Mouse (Mus musculus) thymus, adult 2 months (tissue): Measurements from ENCODE around the gene Atf7ip.

Experiments used
- CTCF ChIP-seq: fragments of 200-500 bp; IDR thresholded peaks from 2 replicates; pipeline ENCODE4 v1.5.1; 2012; ENCODE audit warnings: mild to moderate bottlenecking, control low read depth, low read length, moderate library complexity, borderline replicate concordance; ENCODE audit not compliant: control insufficient read depth, poor library complexity, insufficient read depth; ENCODE audit errors: extremely low read depth
- POLR2A ChIP-seq: fragments of 200-500 bp; IDR thresholded peaks from 2 replicates; pipeline ENCODE4 v1.6.1; 2012; ENCODE audit warnings: mild to moderate bottlenecking, low read length, control low read depth, moderate library complexity; ENCODE audit not compliant: control insufficient read depth, poor library complexity, insufficient read depth; ENCODE audit errors: extremely low read depth

DNA sequence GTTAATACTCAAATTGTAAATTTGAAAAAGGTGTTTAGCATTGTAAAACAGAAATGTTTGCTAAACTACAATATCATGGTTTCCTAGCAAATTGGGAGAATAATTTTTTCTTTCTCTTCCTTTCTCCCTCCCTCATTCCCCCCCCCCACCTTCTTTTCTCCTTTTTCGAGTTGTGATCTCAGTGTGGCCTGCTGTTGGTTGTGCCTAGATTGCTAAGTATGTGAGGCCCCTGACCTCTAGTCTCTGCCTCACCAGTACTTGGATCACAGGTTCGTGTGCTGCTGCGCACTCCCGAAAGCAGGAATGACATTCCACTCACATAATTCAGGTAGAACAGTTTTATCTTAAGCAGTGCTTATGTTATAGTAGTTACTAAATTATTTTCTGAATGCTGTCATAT lies 27.8 kb downstream of the Atf7ip start:
- TF ChIP-seq CTCF (no peak), POLR2A (no peak)
